Mouse (Mus musculus): ENCODE data around the gene Kcnq5.
"Not testable (repeated sequence)": the region's sequence is repeated elsewhere in the genome, so short reads cannot be mapped to it uniquely, and the experiment has no call there.

The Kcnq5 gene

DNA sequence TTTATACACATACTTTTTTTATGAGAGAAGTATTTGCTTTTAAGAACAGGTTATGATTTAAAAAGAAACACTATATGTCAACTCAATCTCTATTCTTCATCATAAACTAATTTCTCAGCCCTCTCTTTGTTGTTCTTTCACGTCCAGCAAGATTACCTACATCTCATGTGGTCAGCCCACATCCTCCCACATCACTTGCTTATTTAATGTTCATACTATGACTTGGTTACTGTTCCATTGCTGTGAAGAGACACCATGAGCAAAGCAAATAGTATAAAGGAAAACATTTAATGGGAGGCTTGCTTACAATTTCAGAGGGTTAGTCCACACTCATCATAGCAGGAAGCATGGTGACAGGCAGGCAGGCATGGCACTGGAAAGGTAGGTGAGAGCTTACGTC is 124.4 kb downstream of the Kcnq5 start:
- DNase-seq (ENCODE audit: low spot score), result no peak

DNA sequence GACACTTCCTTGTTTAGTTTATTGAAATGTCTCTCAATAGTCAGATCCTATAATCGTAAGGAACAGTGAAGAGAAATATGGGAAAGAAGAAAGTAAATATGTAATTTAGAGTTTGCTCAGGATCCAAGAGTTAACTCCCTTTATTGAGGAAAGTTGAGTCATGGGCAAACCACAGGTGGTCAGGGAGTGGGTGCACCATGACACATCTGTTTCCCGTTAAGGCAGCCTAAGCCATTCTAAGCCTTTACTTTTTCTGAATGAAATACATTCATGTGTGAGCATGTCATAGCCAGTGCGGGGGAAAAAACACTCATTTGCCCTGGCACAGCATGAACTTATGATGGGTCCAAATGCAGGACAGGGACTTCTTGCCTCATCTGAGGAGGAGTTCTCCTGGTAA is 125.4 kb downstream of the Kcnq5 start:
- no peak for DNase-seq (ENCODE audit: low spot score)

DNA sequence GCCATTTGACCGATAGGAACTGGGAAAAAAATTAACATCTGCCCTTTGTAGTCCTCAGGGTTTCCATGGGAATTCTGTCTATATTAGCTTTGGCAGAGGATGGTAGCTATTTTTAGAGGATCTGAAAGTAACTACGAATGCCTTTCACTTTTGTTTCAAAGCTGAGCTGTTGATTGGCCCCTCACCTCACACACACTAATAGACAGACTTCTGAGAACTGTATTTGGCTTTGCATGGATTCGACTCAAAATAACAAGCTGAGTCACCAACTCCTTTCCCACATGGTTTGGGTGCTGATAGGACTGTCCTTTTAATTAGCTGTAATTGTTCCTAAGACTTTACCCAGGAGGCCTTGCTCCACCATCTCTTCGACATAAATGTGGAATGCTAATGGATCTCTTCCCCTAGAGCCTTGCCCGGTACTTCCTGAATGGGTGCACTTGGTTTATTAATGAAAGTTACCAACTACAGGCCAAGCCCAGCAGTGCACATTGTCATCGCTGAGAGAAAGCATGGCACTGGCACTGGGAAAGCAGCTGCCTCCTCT is 131.8 kb downstream of the Kcnq5 start:
- DNase-seq (ENCODE audit: low spot score), result no peak

DNA sequence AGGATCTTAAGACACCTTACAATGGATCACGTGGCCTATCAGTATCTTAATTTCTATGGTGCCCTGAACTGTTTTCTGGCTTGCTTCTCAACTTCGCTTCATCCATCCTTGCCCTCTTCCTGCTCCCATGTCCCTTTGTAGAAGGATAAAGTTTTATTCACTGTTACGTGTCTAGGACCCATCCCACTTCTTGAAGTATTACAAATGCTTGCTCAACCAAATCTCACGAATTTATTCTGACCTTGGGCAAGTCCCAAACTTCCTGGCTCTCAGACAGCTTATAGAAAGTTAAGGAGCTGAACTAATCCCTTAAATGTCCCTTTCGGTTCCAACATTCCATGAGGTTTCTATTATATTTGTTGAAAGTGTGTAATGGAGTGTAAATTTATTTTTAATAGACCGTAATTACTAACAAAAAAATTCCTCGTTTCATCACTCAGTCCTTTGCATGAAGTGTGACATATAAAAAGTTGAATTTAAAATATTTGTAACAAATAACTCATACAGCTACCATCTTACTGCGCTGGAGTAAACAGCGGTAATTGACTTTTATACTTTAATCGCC is 141.6 kb downstream of the Kcnq5 start:
- no peak for DNase-seq (ENCODE audit: low spot score)

DNA sequence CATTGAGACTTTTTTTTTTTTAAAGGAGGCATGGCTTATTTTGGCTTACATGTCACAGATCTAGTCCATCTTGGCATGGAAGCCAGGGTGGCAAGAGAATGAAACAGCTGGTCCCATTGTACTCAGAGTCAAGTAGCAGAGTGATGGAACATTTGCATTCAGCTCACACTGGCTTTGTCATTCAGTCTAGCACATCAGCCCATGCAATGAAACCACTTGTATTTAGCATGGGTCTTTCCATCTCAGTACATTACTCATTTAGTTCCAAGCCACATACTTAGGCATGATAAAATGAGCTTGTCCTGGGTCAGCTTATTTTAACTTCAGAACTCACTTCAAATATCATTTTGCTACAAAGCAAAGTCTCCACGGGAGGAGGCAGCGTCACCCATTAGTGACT is 156.7 kb downstream of the Kcnq5 start:
- no peak for DNase-seq (ENCODE audit: low spot score)

DNA sequence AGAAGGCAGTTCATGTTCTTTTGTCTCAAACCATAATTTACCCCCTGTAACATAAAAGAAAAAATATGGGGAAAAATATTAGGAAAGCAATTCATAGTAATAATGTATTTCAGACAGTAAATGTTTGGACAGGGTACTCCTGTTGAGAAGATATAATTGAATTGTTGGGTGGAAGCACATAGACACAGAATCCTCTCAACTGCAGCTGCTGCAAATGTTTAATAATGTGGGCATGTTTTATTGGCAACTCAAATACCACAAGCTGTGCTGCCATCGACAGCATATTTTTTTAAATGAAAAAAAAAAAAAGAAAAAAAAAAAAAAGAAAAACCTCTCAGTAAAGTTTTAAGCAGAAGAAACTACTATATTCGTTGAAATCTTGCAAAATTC is 157.3 kb downstream of the Kcnq5 start:
- DNase-seq (ENCODE audit: low spot score), result no peak

DNA sequence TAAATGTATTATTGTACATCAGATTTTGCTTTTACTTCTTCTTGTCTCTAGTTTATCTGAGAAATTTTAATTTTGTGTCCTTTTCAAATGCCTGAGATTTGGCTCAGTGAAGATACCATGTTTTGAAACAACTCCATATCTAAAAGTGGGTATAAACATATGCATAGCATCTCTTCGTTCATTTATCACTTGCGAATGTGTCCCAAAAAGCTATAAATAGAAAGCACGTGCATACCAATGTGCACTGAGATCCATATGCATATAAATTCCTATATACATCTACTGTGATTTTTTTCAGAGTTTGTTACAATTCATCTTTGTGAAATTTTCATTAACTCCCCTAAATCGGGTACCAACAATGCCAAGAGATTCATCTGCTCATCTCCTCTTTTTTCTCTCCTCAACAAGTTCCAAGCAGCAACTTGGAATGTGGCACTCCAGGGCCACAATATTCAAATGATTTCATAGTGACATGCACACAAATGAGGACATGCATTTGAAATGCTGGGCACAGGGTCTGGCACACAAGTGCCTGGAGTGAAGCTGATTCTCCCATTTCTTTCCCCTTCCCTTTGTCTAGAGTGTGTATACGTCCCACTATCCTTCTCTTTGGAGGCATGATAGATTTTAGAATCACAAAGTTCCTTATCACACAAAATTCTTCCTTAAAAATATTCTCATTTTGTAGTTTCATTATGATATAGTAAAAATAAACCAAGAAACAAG is 157.8 kb downstream of the Kcnq5 start:
- no peak for DNase-seq (ENCODE audit: low spot score)

DNA sequence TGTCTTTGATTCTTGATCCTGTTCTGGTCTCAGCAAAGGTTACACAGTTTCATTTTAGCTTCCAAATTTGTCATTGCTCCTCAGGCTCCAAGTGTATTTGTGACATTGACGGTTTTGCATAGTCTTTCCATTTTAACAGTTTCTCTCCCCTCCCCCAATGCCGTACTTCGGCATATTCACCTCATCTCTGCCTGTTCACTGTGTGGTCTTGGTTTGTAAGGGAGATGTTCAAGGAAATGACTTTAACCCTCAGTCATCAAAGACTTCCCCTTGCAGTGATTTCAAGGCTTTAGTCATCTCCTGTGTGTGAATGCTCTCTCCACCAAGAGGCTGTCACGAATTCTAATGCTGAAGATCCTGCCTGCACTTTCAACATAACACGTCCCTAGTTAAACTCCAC is 181.0 kb downstream of the Kcnq5 start:
- DNase-seq (ENCODE audit: low spot score), result no peak

DNA sequence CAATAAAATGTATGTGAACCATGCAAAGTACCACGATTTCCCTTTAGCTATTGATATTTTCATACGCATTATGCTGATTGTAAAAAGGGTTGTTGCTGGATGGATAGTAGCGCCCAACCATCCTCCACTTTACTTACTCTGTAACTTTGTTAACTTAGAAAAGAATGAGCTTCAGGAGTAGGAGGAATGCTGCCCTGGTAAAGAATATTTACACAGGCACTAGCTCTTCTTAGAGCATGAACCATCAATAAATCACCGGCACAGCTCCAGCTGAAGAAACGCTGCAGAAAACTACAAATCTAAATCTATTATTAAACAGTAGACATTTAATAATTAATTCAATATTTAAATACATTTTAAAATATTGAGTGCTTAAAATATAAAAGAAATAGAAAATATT is 184.2 kb downstream of the Kcnq5 start:
- DNase-seq (ENCODE audit: low spot score), result no peak

DNA sequence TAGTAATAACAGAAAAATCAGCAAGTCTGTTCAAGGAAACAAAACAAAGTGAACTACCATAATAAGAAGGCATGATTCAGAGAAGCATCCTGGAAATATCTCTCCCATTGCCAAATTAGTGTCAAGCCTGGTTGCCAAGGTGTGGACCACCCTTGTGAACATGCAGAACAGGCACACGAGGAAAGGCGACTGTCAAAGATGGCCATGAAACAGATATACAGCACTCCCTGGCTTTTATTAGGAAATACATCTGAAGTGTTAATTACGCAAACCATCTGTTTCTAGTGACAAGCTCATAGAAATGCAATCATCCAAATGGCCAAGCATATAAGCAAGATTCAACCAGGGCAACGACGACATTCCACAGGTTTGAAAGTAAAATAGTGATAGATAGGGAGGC is 187.8 kb downstream of the Kcnq5 start:
- no peak for DNase-seq (ENCODE audit: low spot score)

DNA sequence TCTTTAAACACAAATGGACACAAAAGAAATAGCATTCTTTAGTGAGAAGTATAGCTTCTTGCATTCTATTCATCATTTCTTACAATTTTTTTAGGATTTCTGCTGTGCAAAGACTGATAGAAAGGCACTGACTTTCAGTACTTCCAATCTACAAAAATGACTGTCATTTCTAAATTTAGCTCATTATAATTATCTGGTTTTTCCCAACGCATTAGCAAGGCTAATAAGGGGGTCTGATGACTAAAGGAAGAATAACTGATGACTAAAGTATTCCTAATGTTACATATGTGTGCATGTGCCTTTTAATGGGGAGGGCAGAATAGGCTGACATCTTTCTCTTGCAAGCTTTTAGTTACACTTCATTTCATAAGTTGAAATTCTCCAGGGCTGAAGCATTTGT is 191.2 kb downstream of the Kcnq5 start:
- DNase-seq (ENCODE audit: low spot score), result no peak

DNA sequence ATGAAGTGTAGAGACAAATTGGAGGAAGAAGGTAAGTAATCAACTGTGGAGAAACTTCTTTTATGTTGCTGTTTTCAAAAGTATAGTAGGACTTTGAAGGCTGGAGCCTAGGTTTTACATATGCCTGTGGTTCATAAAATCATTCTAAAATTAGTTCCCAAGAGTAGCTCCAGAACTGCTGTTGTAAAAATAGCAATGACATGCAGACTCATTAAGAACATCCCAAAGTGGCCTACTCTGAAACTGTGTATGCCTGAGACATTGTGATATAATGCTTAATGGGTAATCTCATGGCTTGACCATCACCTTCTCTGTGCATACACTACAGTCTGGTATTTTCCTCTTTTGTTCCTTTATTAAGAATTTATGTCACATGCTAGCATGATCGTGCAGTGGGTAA is 212.4 kb downstream of the Kcnq5 start:
- no peak for DNase-seq (ENCODE audit: low spot score)

DNA sequence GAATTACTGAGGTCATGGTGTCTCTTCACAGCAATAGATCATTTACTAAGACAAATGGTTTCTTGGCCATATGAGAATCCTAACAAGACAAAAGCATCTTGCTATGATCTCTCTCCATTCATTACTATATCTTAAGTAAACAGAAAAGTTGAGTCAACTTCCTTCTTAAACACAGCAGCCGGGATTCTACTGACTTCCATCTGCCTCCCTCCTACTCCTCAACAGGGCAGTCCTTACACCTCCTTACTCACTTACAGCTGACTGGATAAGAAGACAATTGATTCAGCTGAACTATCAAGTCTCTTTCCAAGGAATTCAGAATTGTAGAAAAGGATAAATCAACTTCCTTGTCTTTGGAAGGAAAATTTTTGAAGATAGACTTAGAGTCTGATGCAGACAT is 232.6 kb downstream of the Kcnq5 start:
- DNase-seq (ENCODE audit: low spot score), result no peak

DNA sequence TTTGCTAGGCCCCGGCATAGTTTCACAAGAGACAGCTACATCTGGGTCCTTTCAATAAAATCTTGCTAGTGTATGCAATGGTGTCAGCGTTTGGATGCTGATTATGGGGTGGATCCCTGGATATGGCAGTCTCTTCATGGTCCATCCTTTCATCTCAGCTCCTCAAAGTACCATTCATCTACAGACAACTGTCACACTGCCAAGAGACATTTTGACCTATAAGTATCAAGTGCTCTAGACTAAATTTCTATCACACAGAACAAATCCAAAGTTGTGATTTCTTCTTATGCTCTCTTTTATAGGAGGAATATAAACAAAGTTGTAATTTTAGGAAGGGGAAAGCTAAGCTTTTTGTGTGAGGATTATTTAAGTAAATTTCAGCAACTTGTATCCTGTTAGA is 238.5 kb downstream of the Kcnq5 start:
- not testable (repeated sequence) for DNase-seq (ENCODE audit: low spot score)

DNA sequence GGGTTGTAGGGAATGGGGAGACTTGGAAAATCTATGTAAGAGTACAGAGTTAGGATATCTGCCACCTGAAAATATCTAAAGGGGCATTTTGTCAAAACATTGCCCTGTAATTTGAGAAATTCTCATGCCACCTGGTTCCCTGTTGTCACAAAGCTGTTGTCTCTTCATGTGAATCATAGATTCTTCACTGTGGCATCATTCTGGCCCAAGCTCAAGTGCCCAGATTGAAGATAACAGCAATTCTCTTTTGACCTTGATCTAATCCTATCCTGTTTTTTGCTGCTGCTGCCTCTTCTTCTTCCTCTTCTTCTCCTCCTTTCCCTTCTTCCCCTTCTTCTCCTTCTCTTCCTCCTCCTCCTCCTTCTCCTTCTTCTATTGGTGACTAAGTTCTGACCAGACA is 240.5 kb downstream of the Kcnq5 start:
- no peak for DNase-seq (ENCODE audit: low spot score)

DNA sequence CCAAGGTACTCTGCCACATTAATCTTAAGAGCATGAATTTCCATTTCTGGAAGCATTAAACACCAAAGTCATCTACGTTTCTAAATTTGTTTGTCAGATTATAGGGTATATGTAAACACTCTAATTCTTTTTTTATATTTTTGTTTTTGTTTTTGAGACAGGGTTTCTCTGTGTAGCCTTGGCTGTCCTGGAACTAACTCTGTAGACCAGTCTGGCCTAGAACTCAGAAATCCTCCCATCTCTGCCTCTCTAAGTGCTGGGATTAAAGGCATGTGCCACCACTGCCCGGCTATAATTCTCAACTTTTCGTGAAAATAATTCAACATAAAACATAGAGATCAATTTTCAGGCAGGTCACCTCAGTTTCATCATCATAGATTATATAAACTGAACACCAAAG is 246.9 kb downstream of the Kcnq5 start:
- no peak for DNase-seq (ENCODE audit: low spot score)

DNA sequence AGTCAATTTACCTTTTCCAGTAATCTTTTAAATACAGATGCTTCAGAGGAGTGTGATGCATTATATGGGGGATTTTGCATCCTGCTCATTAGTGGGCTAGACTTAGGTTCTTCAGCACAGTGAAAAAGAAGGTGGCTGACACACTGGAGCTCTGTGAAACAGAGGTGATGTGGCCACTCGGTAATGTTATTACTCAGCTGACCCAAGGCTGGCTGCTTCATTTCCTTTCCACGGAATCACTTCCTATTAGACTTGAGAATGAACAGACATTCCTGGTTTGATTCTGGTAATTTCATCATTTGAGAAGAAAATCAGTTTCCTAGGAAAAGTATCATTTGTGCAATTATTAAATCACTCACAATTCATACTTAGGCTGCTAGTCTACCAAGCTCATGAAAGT is 249.0 kb downstream of the Kcnq5 start:
- DNase-seq (ENCODE audit: low spot score), result no peak

DNA sequence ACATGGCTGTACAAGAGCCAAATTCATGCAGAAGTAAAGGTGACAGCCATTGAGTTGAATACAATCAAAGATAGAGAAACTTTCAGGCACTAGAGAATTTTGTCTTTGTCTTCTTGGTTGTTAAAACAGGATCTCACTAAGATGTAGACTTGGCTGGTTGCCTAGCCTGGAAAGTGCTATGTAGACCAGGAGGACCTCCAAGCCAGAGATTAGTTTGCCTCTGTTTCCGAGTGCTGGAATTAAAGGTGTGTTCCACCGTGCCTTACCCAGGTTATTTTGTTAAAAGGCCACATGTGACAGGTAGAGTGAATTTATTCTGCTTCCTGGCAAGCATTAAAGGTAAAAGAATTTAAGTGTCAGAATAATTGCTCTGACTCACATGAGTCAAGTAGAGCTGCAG is 271.3 kb downstream of the Kcnq5 start:
- no peak for DNase-seq (ENCODE audit: low spot score)

DNA sequence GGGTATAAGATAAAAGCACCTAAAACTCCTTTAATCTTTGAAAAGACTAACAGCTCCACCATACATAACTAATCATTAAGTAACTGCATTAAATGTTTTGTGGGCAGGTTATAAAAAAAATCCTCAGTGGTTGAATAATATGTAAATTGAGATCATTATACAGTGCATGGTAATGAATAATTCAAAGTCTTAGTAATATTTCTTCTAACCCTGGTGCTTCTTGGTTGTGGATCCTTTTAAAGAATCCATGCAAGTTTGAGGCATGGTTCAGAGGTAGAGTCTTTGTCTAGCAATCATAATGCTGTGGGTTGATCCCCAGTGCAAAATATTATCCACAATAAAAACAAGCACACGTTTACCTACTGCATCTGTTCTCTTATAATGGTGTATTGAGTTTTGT is 272.8 kb downstream of the Kcnq5 start:
- no peak for DNase-seq (ENCODE audit: low spot score)

DNA sequence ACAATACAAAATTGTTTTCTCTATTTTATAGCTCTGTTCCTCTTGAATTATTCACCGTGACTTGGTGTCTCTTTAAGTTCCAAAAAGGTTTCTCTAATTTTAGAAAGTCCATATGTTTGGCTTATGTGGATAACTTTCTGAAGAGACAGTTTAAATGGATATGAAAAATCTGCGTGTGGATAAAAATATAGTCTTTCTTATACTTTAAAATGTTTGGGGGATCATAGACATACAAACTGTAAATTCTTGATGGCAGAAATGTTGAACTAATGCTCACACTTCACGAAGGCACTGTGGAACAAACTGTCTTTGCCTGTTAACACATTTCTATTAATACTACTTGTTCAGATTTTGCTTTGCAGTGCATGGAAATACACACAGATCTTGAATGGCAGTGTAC is 277.3 kb downstream of the Kcnq5 start:
- no peak for DNase-seq (ENCODE audit: low spot score)

DNA sequence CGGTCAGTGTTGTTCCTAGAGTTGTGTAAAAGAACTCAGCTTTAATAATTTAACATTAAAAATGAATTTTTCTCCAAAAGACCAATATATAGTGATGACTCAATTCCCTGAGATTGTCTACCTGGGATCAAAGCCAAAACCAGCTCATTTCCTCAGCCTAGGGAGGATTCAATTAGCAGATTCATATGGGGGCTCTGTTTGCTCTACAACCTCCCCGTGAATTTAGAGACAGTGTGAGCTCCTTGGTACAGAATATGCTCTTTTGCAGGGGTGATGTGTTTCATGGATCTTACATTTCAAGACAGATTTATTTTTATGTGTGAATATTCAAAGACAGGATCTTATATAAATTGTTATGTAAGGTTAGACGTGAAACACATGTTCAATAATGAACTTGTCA is 284.9 kb downstream of the Kcnq5 start:
- no peak for DNase-seq (ENCODE audit: low spot score)

DNA sequence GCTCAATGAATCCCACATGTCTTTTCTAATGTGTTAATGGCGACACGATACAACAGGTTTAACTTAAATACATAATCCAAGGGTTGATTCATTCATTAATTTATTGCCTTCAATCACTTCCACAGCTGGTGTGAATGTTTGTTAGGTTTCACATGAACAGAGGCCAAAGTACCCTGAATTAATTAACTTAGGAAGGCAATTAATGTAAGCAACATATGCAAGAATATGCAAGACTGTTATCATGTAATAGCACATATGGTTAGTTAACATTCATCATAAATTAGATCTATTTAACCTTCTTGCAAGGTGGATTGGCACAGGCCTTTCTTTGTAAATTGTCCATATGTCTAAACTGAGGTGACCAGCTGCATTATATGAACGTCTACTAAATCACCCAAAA is 300.9 kb downstream of the Kcnq5 start:
- DNase-seq (ENCODE audit: low spot score), result no peak

DNA sequence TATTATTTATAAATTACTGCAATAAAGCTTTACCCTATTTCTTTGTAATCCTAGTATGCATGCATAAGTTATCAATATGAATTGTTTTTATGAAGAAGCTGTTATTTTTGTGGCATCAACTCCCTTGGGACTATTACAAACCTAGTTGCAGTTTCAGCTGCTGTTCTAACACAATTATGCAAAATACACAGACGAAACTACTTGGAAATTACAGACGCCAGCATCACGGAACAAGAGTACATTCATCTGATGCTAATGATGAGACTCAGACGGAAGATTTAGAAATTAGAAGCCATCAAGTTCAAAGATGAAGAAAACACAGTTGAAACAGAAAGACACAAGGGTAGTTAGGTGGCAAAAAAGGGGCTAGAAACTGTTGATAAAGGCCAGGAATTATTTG is 310.9 kb downstream of the Kcnq5 start:
- no peak for DNase-seq (ENCODE audit: low spot score)

DNA sequence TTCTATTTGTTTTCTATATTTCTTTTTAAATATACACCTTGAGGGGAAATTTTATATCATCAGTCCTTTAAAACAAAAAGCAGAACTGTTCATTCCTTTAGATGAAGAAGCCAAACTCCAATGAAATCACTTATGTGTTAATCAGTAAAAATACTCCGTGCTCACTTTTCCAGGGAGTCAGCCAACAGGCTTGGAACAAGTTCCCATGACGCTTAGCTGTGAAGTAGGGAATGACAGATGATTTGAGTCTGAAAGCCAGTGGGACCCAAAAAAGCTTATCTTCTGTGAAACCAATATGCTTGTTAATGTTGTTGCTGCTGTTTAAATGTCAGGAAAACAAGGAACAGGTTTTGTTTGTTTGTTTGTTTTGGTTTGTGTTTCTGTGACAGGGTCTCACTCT is 326.3 kb downstream of the Kcnq5 start:
- no peak for DNase-seq (ENCODE audit: low spot score)
